Mouse (Mus musculus): ENCODE measurements around the gene Neu1. TPM values are rescaled to one million over a fixed set of nuclear protein-coding genes. Genes with fewer than 3 reads are reported as not detected.

Gene Neu1
- total RNA-seq, 2 experiments from 2014 or later, result 10.5 to 12.0 TPM

GRCm38 (mm10) chr17:34982328-34982727 is 51.3 kb downstream of the Neu1 start:
- Histone ChIP-seq H3K27ac (peak overlapping the region; percentile 100), H3K4me3 (peak overlapping the region; percentile 95)
- no peak for TF ChIP-seq CTCF (IDR thresholded peaks at IDR 0.05)
- intact Hi-C loops (cut with DNase I), result loop anchor here (10.0 kb wide), 1 partner anchor 48 kb away; the partner anchor contains the start of gene Neu1
- no peak for DNase-seq

GRCm38 (mm10) chr17:34984218-34984617 is 53.2 kb downstream of the Neu1 start:
- no peak overlapping the region for H3K4me3 ChIP-seq
- no peak for DNase-seq
- TF ChIP-seq CTCF (IDR thresholded peaks at IDR 0.05), result peak; percentile 94
- intact Hi-C loops (cut with DNase I), result loop anchor here (2.0 to 10.0 kb wide), 2 partner anchors 49 to 129 kb away; partner anchors contain the start of gene Neu1
- no peak overlapping the region for H3K27ac ChIP-seq

Other genes starting within 250 kb of the Neu1 start
- gene C4b, start 187.4 kb upstream of the Neu1 start, total RNA-seq (2021), result 1 to 10 TPM; 2.4 to 3.4 TPM
- not detected for gene Cyp21a1, start 126.7 kb upstream of the Neu1 start, total RNA-seq (2021)
- 1 to 10 TPM; 7.3 to 7.7 TPM for gene Stk19, start 94.3 kb upstream of the Neu1 start, total RNA-seq (2021)
- gene Dxo, start 94.2 kb upstream of the Neu1 start, total RNA-seq (2021), result 10 to 100 TPM in 1 of 2 experiments, 1 to 10 TPM in 1; 10.0 to 11.4 TPM
- gene Skiv2l, start 81.0 kb upstream of the Neu1 start, total RNA-seq (2021), result 10 to 100 TPM; 19.0 to 24.6 TPM
- 10 to 100 TPM in 1 of 2 experiments, 1 to 10 TPM in 1; 9.4 to 10.8 TPM for gene Nelfe, start 80.9 kb upstream of the Neu1 start, total RNA-seq (2021)
- 1 to 10 TPM; 1.9 to 2.0 TPM for gene Cfb, start 68.7 kb upstream of the Neu1 start, total RNA-seq (2021)
- gene Zbtb12, start 51.8 kb upstream of the Neu1 start, total RNA-seq (2021), result 1 to 10 TPM; 5.2 to 8.3 TPM
- not detected for gene Gm20547, start 49.2 kb upstream of the Neu1 start, total RNA-seq (2021)
- 1 to 10 TPM; 1.3 to 3.4 TPM for gene C2, start 33.0 kb upstream of the Neu1 start, total RNA-seq (2021)
- gene Ehmt2, start 32.8 kb upstream of the Neu1 start, total RNA-seq (2021), result 10 to 100 TPM; 28.0 to 29.6 TPM
- gene Slc44a4, start 16.8 kb upstream of the Neu1 start, total RNA-seq (2021), result not detected
- gene Hspa1b, start 28.0 kb downstream of the Neu1 start, total RNA-seq (2021), result 10 to 100 TPM in 1 of 2 experiments, 1 to 10 TPM in 1; 3.9 to 13.0 TPM
- not detected for gene Gm20481, start 38.7 kb downstream of the Neu1 start, total RNA-seq (2021)
- gene Hspa1a, start 40.9 kb downstream of the Neu1 start, total RNA-seq (2021), result 10 to 100 TPM in 1 of 2 experiments, 1 to 10 TPM in 1; 6.8 to 14.1 TPM
- 10 to 100 TPM; 14.9 to 31.2 TPM for gene Hspa1l, start 41.5 kb downstream of the Neu1 start, total RNA-seq (2021)
- 10 to 100 TPM; 15.2 to 17.0 TPM for gene Lsm2, start 50.6 kb downstream of the Neu1 start, total RNA-seq (2021)
- gene Vars, start 69.7 kb downstream of the Neu1 start, total RNA-seq (2021), result 10 to 100 TPM; 31.0 to 35.2 TPM
- 10 to 100 TPM in 1 of 2 experiments, 1 to 10 TPM in 1; 7.8 to 14.4 TPM for gene Vwa7, start 85.3 kb downstream of the Neu1 start, total RNA-seq (2021)
- gene Sapcd1, start 96.8 kb downstream of the Neu1 start, total RNA-seq (2021), result not detected
- gene Msh5, start 115.5 kb downstream of the Neu1 start, total RNA-seq (2021), result not detected
- 10 to 100 TPM in 1 of 2 experiments, 1 to 10 TPM in 1; 7.2 to 11.3 TPM for gene Clic1, start 118.7 kb downstream of the Neu1 start, total RNA-seq (2021)
- 1 to 10 TPM; 6.9 to 9.3 TPM for gene Ddah2, start 127.8 kb downstream of the Neu1 start, total RNA-seq (2021)
- not detected for gene Ly6g6c, start 134.1 kb downstream of the Neu1 start, total RNA-seq (2021)
- not detected for gene Mpig6b, start 134.9 kb downstream of the Neu1 start, total RNA-seq (2021)
- gene Ly6g6e, start 145.6 kb downstream of the Neu1 start, total RNA-seq (2021), result not detected
- gene Ly6g6d, start 146.8 kb downstream of the Neu1 start, total RNA-seq (2021), result 1 to 10 TPM in 1 of 2 experiments, under 1 TPM in 1; 0.50 to 1.9 TPM
- not detected for gene Ly6g6f, start 154.4 kb downstream of the Neu1 start, total RNA-seq (2021)
- 10 to 100 TPM; 74.2 to 99.7 TPM for gene Abhd16a, start 158.0 kb downstream of the Neu1 start, total RNA-seq (2021)
- gene Ly6g5c, start 177.0 kb downstream of the Neu1 start, total RNA-seq (2021), result not detected
- gene Ly6g5b, start 184.2 kb downstream of the Neu1 start, total RNA-seq (2021), result under 1 TPM in 1 of 2 experiments, not detected in 1; 0.36 TPM
- 1 to 10 TPM; 8.5 to 8.7 TPM for gene Gpank1, start 190.2 kb downstream of the Neu1 start, total RNA-seq (2021)
- 100 to 1,000 TPM; 186 to 187 TPM for gene Csnk2b, start 190.8 kb downstream of the Neu1 start, total RNA-seq (2021)
- 10 to 100 TPM; 13.6 to 24.6 TPM for gene D17H6S53E, start 195.1 kb downstream of the Neu1 start, total RNA-seq (2021)
- not detected for gene Apom, start 200.8 kb downstream of the Neu1 start, total RNA-seq (2021)
- 100 to 1,000 TPM; 233 to 244 TPM for gene Bag6, start 203.9 kb downstream of the Neu1 start, total RNA-seq (2021)
- 100 to 1,000 TPM in 1 of 2 experiments, 10 to 100 TPM in 1; 98.7 to 120 TPM for gene Prrc2a, start 233.6 kb downstream of the Neu1 start, total RNA-seq (2021)
- gene Aif1, start 244.8 kb downstream of the Neu1 start, total RNA-seq (2021), result under 1 TPM in 1 of 2 experiments, not detected in 1; 0.75 TPM